Mouse (Mus musculus) lung, postnatal 14 days (tissue): ENCODE measurements around the gene Gpc6.

ENCODE experiments used
- DNase-seq: peaks from one replicate; pipeline ENCODE4 v3.0.0; 2021

The Gpc6 gene

GRCm38 (mm10) chr14:117816008-117816407 lies 890.9 kb downstream of the Gpc6 start:
- DNase-seq, result no peak

GRCm38 (mm10) chr14:117816706-117817105 lies 891.6 kb downstream of the Gpc6 start:
- no peak for DNase-seq

DNA sequence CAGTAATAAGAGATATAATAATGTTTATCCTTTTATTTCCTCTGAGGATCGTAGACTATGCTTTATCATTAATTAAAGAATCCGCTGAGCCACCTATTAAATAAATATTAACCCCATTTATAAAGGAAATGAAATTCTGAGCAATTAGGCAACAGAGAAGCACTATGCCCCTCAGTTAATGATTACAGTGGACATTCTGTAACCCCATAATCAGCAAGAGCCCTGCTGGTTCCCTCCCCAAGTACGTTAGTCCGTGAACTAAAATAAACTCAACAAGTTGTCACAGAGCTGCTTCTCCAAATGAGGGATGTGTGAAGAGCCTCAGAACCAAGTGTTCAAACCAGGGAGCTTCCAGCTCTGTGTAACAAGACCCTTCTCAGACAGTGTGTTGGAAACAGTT lies 892.1 kb downstream of the Gpc6 start:
- no peak for DNase-seq

- no peak for DNase-seq
Observed at GRCm38 (mm10) chr14:117824491-117824890, 899.4 kb downstream of the Gpc6 start.

GRCm38 (mm10) chr14:117826294-117827046 lies 901.4 kb downstream of the Gpc6 start:
- no peak for DNase-seq

DNA sequence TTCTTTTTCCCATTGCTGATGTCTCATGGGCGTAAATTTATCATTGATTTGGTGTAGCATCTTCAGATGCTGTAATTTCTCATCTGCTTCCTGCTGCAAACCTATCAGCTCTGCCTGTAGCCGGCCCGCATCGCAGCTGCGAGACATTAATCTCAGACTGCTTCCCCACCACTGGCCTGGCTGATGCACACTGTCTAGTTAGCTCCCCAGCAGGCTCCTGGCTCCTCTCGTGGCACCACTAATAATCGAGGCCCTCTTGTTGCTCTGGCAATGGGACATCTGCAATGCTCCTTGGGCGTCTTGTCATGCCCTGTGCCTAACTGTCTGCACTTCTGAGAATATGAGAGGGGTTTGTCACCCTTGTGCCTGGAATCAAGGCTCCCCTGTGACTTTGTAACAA lies 906.2 kb downstream of the Gpc6 start:
- DNase-seq, result no peak

- peak; percentile 26 for DNase-seq
Observed at GRCm38 (mm10) chr14:117831731-117832130, 906.6 kb downstream of the Gpc6 start.

DNA sequence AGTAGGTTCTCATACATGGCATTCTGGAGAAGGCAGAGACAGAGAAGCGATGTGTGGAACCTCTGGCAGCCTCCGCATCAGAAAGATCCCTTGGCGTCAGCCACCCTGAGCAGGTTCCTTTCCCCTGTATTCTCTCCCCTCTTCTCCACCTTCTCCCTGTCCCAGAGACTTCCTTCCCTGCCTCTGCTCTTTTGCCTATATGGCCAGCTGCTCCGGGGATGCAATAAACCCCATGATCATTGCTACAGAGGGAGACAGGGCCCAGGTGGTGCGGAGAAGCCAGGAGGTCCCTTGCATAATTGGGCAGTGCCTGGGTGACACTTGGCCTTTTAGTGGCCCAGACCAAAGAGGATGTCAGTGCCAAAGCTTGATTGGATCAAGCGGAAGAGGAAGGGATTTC lies 910.4 kb downstream of the Gpc6 start:
- no peak for DNase-seq

DNA sequence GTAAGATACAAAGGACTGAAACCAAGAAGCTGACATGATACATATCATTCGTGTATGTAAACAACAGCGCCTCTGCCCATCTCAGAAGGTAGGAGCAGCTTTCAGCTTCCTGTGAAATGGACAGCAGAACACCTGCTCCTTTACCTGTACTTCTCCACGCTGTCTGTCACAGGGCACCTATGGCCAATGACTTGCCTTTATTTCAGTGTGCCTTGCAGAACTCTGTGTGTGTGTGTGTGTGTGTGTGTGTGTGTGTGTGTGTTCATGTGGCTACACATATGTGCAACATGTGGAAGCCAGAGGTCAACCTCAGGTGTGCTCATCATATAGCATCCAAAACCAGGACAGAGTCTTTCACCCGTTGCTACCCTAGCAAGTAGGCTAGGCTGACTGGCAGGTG lies 911.9 kb downstream of the Gpc6 start:
- DNase-seq, result no peak

GRCm38 (mm10) chr14:117837715-117838114 lies 912.6 kb downstream of the Gpc6 start:
- DNase-seq, result no peak

DNA sequence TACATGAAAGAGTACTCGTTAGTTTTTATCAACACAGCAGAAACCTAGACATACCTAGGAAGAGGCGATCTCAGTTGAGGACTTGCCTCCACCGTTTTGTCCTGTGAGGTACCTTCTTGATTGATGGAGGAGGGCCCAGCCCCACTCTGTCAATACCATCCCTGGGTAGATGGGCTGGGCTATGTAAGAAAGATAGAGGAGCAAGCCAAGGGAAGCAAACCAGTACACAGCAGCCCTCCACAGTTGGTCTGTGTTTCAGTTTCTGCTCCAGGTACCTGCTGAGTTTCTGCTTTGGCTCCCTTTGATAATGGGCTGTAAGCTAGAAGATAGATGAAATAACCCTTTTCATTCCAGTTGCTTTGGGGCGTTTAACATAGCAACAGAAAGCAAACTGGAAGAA lies 916.1 kb downstream of the Gpc6 start:
- DNase-seq, result no peak

- DNase-seq, result peak; percentile 3
Observed at GRCm38 (mm10) chr14:117841797-117842553, 916.9 kb downstream of the Gpc6 start.

DNA sequence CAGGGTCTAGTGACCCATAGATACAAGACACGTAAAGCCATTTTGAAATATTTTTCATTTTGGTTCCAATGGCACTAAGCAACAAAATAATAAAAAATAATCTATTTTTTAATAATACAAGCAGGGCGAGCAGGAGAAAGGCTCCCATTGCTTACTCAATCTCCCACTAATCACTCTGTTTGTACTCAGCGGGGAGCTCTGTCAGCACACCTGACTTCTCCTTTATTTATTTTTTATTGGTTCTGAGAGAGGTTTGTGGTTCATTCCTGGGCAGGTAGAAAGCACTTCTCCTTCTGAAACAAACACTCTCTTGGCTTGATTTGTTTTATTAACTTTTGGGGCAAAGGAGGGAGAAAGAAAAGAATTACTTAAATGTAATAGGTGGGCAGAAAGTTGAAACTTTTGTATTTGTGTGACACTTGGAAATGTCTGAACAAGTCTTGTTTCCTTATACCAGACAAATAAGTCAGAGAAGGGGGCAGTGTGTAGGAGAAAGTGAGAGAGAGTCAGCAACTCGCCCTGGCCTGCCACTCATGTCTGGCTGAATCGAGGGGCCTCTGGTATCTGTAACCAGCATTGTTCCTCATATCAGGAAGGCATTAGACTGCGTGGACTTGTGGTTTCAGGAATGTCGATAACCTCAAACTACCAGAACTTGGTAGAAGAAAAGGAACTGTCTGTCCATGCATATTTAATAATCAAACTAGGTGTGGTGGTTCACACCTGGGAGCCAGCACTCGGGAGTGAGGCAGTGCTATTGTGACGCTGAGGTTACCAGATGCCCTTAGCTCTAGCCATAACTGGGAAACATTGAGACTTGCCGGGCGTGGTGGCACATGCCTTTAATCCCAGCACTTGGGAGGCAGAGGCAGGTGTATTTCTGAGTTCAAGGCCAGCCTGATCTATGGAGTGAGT lies 924.7 kb downstream of the Gpc6 start:
- DNase-seq, result no peak

DNA sequence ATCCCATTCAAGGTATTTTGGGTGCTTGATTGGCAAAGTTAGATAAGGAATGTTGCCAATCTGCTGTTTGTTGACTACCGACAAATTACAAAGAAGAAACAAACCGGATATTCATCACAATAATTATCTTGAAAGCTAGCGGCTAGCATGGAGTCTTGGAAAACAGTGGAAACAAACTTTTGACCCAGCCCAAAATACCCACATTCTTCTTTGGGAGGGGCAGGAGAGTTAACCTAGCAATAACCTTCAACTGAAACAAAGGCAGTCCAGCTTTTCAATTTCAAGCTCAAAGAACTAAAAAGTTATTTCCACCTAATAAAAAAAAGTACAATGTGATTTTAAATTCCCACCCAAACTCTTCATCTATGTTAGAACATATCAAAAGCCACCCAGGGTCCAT lies 927.2 kb downstream of the Gpc6 start:
- DNase-seq, result no peak

DNA sequence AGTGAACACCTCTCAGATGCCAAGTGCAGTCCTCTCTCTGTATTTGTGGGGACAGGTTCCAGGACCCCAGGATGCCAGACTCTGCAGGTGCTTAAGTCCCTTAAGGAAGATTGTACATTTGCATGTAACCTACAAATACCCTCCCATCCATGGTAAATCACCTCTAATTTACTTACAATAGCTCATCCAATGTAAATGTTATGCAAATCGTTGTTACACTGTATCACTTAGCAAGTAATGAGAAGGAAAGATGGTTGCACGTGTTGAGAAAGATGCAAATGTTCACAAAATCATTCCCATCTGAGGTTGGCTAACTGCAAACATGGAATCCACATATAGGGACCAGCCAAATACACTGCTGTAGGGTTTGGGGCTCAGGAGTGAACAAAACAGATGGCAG lies 927.7 kb downstream of the Gpc6 start:
- DNase-seq, result no peak

DNA sequence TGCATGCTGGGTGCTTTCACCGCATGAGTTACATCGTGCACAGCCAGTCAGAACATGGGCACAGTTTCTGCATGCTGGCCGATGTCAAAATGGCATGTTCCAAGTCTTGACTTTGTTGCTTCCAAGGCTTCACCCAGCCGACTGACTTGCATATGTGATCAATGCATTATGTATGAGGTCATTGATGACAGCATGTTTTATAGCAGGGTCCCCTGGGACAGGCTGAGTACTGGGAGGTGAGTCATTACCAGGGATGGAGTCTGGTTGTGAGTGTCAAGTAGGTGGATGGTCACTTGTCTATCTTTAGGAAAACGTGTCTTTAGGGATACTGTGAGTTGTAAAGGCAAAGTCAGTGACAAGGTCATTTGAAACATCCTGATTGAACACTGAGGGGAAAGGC lies 929.4 kb downstream of the Gpc6 start:
- no peak for DNase-seq

DNA sequence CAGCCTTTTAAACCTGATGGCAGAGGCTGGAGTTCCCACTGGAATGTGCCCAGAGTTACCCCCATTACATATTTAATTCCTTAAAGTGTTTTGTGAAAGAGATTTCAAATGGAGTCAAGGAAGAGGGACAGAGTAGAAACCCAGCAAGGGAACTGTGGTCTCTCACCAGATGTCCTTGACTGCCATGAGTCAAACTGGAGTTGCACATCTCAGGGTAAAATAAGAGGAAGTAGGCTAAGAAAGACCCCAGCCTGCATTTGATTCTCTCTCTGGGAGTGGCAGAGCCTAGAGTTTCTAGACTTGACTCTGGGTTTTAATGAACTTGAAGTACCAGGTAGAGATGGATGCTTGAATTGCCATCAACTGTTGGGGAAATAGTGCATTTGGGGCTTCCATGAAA lies 946.2 kb downstream of the Gpc6 start:
- no peak for DNase-seq

DNA sequence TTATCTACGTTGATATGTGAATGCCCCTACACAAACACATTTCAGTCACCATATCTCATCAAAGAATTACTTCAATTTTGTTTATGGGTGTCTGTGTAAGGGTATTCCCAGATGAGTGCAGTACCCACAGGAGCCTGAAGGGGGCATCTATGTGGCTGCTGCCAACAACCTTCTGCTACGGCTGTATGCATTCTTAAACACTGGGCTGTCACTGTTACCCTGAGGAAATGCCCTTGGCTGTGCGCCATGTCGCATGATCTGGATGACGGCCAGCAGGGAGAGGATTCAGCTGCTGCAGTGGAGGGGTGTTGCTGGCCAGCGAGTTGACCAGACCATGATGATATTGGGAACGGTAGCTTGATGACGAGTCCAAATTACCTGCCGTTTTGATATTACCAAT lies 954.2 kb downstream of the Gpc6 start:
- peak; percentile 41 for DNase-seq

DNA sequence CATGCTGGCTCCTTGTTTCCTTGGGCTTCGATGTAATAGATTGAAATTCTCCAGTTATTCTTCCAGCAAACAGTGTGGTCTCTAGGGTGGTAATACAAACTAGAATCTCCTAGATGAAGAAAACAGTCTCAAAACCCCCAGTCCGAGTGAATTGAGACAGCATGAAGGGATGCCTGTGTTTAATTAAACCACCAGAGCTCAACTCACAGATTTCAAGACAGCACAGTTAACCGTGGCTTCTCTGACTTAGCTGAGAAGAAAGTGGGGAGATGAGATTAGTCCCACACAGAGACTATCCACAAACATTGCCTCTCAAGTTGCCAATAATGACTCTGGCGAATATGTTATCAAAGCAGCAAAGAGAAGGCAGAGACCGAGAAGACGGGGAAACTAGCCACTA lies 956.0 kb downstream of the Gpc6 start:
- DNase-seq, result no peak

GRCm38 (mm10) chr14:117882222-117882621 lies 957.1 kb downstream of the Gpc6 start:
- DNase-seq, result peak; percentile 55

- no peak for DNase-seq
Observed at GRCm38 (mm10) chr14:117889653-117890052, 964.5 kb downstream of the Gpc6 start.

DNA sequence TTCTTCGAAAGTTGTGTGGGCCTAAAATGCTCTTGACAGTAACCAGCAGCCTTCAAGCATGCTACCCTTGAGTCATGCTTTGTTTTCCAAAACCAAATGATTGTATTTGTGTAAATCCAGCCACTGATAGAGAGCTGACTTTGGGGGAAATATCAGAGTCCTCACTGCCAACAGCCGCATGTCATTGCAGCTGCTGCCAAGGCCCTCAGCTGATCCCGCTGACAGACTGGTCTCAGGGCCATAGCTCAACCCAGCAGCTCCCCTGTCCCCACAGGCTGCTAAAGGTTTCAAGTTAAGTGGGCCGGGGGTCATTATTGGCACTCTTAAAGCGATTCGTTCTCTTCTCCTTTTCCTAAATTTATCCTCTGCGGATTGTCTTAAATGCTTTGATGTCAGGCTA lies 966.3 kb downstream of the Gpc6 start:
- DNase-seq, result no peak

GRCm38 (mm10) chr14:117892026-117892425 lies 966.9 kb downstream of the Gpc6 start:
- DNase-seq, result no peak
